In genomic region chr16:29842071-29842470, GRCm38 (mm10) we compare ENCODE assay signal across 17 mouse cellular contexts.
"Had no signal": no experiment of that assay in that cellular context is flagged by ENCODE, and none has a peak within 500 bp of the region (broad histone marks: within the 10 kb centered on the region; RNA-seq: fewer than 3 reads in every experiment).

No protein-coding gene starts in this region.

- H3K27me3 ChIP-seq: lung, embryonic 15.5 days; megakaryocyte, embryonic 14.5 days; stomach, embryonic 15.5 days had no signal

- H3K9ac ChIP-seq: liver, embryonic 14.5 days; lung, embryonic 15.5 days; midbrain, embryonic 13.5 days; midbrain, embryonic 15.5 days; neural tube, embryonic 12.5 days; stomach, embryonic 15.5 days had no signal

- H3K36me3 ChIP-seq: lung, embryonic 15.5 days; midbrain, embryonic 13.5 days; midbrain, embryonic 15.5 days; neural tube, embryonic 12.5 days; stomach, embryonic 15.5 days had no signal

- H3K4me3 ChIP-seq: lung, embryonic 15.5 days; megakaryocyte, embryonic 14.5 days; midbrain, embryonic 13.5 days; midbrain, embryonic 15.5 days; neural tube, embryonic 12.5 days; stomach, embryonic 15.5 days had no signal

- H3K9me3 ChIP-seq: lung, embryonic 15.5 days; megakaryocyte, embryonic 14.5 days; midbrain, embryonic 13.5 days; midbrain, embryonic 15.5 days; neural tube, embryonic 12.5 days; stomach, embryonic 15.5 days had no signal

- H3K27ac ChIP-seq: liver, embryonic 14.5 days; lung, embryonic 15.5 days; macrophage; midbrain, embryonic 13.5 days; midbrain, embryonic 15.5 days; neural tube, embryonic 12.5 days; stomach, embryonic 15.5 days; stomach, postnatal 0 days had no signal

- H3K4me2 ChIP-seq: lung, embryonic 15.5 days; midbrain, embryonic 11.5 days; midbrain, embryonic 13.5 days; midbrain, embryonic 15.5 days; neural tube, embryonic 12.5 days; stomach, embryonic 15.5 days had no signal

- DNase-seq: liver; lung, adult 2 months; lung, postnatal 14 days; lung, postnatal 36 days; right cerebral cortex, postnatal 14 days; thymus, postnatal 36 days had no signal

- ATAC-seq: lung, postnatal 0 days; midbrain, embryonic 13.5 days; midbrain, embryonic 15.5 days had no signal
